Mouse (Mus musculus): ENCODE results near the gene Slc6a12.

The Slc6a12 gene

GRCm38 (mm10) chr6:121343026-121343770 lies at the start of gene Slc6a12:
Gene Slc6a12, plus strand, starts transcription at chr6:121343076.
- no peak for DNase-seq

- no peak for DNase-seq
Observed at GRCm38 (mm10) chr6:121299317-121299716, 43.6 kb upstream of the Slc6a12 start.

- DNase-seq, result peak; percentile 20 to 33
Observed at GRCm38 (mm10) chr6:121299954-121300353, 42.9 kb upstream of the Slc6a12 start, which contains the start of gene Slc6a13. Gene Slc6a13, plus strand, starts transcription at chr6:121300227.

GRCm38 (mm10) chr6:121300504-121300903 lies 42.4 kb upstream of the Slc6a12 start:
- no peak for DNase-seq

- DNase-seq, result no peak
Observed at GRCm38 (mm10) chr6:121303466-121304220, 39.2 kb upstream of the Slc6a12 start.

GRCm38 (mm10) chr6:121304630-121305029 lies 38.2 kb upstream of the Slc6a12 start:
- DNase-seq, result no peak

- no peak for DNase-seq
Observed at GRCm38 (mm10) chr6:121305571-121305970, 37.3 kb upstream of the Slc6a12 start.

- DNase-seq, result no peak
Observed at GRCm38 (mm10) chr6:121310984-121311383, 31.9 kb upstream of the Slc6a12 start.

GRCm38 (mm10) chr6:121319099-121319498 lies 23.8 kb upstream of the Slc6a12 start:
- no peak for DNase-seq

- DNase-seq, result no peak
Observed at GRCm38 (mm10) chr6:121322381-121323110, 20.3 kb upstream of the Slc6a12 start.

GRCm38 (mm10) chr6:121325298-121325697 lies 17.6 kb upstream of the Slc6a12 start:
- no peak for DNase-seq

GRCm38 (mm10) chr6:121325740-121326139 lies 17.1 kb upstream of the Slc6a12 start:
- DNase-seq, result no peak

GRCm38 (mm10) chr6:121326486-121327069 lies 16.3 kb upstream of the Slc6a12 start:
- DNase-seq, result peak; percentile 60 to 68

- DNase-seq, result peak; percentile 84 to 95
Observed at GRCm38 (mm10) chr6:121328417-121328884, 14.4 kb upstream of the Slc6a12 start.

- DNase-seq, result peak; percentile 43 to 69
Observed at GRCm38 (mm10) chr6:121329848-121330508, 12.9 kb upstream of the Slc6a12 start.

GRCm38 (mm10) chr6:121335841-121336240 lies 7.0 kb upstream of the Slc6a12 start:
- no peak for DNase-seq

GRCm38 (mm10) chr6:121336558-121336957 lies 6.3 kb upstream of the Slc6a12 start:
- DNase-seq, result peak in 1 of 2 experiments; percentile 23

- DNase-seq, result no peak
Observed at GRCm38 (mm10) chr6:121337229-121337628, 5.6 kb upstream of the Slc6a12 start.

GRCm38 (mm10) chr6:121337770-121338518 lies 4.9 kb upstream of the Slc6a12 start:
- DNase-seq, result peak; percentile 92 to 94

GRCm38 (mm10) chr6:121338519-121338896 lies 4.4 kb upstream of the Slc6a12 start:
- peak in 1 of 2 experiments; percentile 11 for DNase-seq

GRCm38 (mm10) chr6:121341650-121342049 lies 1.2 kb upstream of the Slc6a12 start:
- DNase-seq, result no peak
